Mouse (Mus musculus) kidney, adult 18-20 months (tissue): Measurements from ENCODE around the gene Lrwd1.
"Not testable (repeated sequence)": the region's sequence is repeated elsewhere in the genome, so short reads cannot be mapped to it uniquely, and the experiment has no call there.

Experiments
- DNase-seq: peaks from one replicate; pipeline ENCODE4 v3.0.0; 2021

Lrwd1 gene

GRCm38 (mm10) chr5:136146936-136147335 lies 11.1 kb upstream of the Lrwd1 start:
- no peak for DNase-seq

GRCm38 (mm10) chr5:136144606-136145430 lies 8.9 kb upstream of the Lrwd1 start:
- DNase-seq: no peak

DNA sequence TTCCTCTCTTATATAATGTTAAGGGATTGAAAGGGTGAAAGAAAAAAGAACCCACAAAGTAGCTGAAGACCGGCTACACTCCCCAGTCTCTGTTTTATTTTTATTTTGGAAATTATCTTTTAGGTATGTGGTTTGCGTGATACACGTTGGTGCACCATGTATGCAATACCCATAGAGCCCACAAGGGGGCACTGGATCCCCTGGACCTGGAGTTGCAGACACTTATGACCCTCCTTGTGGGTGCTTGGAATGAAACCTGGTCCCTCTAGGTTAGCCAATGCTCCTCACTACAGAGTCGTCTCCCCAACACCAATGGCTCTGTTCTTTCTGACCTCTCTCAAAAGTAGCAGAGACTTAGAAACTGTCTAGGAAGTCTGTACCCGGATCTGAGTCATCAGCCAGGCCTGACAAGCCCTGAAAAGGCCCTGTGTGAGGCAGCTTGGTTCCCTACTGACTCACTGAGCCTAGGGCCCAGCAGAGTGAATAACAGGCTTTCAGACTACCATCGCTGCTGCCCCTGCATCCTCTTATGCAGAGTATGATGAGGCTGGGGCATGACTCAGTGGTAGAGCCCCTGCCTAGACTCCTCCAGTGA lies 7.4 kb upstream of the Lrwd1 start:
- no peak for DNase-seq

GRCm38 (mm10) chr5:136142746-136143145 lies 6.9 kb upstream of the Lrwd1 start:
- DNase-seq: no peak

- no peak for DNase-seq
Observed at GRCm38 (mm10) chr5:136140057-136140482, 4.2 kb upstream of the Lrwd1 start.

DNA sequence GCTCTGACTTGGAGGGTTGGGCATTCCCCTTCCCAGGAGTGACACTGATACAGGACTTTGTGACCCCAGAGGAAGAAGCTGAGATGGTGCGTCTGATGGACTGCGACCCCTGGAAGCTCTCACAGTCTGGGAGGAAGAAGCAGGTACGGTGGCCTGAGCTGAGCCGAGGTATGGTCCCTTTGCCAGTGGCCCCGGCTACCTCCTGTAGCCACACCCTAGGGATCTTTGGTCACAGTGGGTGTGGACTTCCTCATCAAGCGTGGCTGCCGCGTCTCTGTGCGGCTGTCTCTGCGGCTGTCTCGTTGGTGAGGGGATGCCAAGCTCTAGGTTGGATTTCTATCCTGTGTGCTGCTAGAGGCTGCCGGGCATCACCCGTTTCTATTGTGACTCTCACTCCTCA lies 3.5 kb upstream of the Lrwd1 start:
- DNase-seq: no peak

DNA sequence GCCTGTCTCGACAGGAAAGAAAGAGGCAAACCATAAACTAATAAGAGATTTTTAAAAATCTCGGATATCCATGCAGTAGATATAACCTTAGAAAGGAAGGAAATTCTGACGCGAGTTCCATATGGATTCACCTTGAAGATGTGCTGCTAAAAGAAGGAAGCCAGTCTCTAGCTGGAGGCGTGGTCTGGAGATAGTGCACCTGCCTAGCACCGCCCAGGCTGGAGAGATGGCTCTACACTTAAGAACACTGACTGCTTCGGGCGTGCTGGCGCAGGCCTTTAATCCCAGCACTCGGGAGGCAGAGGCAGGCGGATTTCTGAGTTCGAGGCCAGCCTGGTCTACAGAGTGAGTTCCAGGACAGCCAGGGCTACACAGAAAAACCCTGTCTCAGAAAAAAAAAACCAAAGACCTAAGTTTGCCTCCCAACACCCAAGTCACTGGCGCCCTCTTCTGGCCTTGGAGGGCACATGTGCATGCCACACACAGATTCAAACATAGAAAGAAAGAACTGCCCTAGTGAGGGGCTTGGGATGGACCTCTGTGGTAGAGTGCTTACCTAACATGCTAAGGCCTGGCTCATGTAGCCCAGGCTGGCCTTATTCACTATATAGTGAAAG lies 1.9 kb upstream of the Lrwd1 start:
- peak; percentile 54 for DNase-seq

- no peak for DNase-seq
Observed at GRCm38 (mm10) chr5:136136292-136136990, 567 bp upstream of the Lrwd1 start.

GRCm38 (mm10) chr5:136122165-136122564 lies 13.7 kb downstream of the Lrwd1 start:
- DNase-seq: no peak

- no peak for DNase-seq
Observed at GRCm38 (mm10) chr5:136116784-136117112, 19.1 kb downstream of the Lrwd1 start.

DNA sequence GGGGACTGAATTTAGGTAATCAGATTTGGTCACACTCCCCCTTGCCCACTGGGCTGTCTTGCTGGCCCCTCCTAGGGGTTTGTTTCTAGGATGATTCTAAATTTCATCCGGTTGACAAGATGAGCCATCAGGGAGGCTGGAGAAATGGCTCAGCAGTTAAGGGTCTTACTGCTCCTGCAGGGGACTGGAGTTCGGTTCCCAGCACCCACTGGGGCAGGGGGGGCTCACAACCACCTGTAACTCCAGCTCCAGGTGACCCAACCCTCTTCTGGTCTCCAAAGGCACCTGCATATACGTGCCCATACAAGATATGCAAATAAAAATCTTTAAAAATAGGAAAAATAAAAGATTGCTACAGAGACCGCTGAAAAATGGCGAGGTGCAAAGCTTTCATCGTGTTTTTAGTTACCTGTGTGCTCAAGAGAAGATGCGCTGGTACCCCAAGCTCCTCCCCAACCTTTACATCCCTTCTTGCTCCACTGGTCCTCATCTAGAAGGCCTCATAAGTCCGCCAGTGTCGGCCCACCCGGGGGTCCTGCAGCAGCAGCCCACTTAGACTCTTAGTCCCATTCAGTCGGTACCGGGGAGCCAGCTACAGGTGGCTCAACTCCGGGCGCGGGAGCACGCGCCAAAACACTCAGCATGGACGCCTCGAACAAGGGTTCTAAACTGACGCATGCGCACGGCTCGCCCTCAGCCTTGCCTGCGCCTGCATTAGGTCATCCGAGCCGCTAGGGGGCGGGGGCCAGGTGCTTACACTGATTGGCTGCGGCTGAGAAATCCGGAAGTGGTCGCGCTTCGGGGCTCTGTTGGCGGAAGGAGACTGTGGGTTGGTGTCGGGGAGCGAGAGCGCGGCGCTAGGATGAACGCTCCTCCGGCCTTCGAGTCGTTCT lies 19.7 kb downstream of the Lrwd1 start, which contains the start of gene Polr2j:
Polr2j (plus strand) TSS at position 741 of the 893 bp plus-strand sequence.
- peak; percentile 97 for DNase-seq

GRCm38 (mm10) chr5:136113546-136113945 lies 22.3 kb downstream of the Lrwd1 start:
- not testable (repeated sequence) for DNase-seq

DNA sequence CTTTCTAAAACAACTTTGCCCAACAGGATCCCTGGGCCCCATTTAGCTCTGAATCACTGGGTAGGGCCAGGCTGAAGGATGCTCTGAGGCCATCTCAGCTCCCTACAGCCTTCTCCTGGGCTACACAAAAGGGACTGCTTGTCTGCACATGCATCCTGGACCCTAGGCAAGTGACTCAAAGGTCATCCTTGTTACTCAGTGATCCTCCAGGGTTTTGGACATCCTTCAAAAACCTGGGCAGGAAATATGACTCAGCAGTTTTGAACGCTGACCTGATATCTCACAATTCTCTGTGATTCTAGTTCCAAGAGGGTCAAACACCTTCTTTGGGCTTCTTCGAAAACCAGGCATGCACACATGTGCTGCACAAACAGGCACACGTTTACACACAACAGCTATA lies 26.8 kb downstream of the Lrwd1 start:
- no peak for DNase-seq

DNA sequence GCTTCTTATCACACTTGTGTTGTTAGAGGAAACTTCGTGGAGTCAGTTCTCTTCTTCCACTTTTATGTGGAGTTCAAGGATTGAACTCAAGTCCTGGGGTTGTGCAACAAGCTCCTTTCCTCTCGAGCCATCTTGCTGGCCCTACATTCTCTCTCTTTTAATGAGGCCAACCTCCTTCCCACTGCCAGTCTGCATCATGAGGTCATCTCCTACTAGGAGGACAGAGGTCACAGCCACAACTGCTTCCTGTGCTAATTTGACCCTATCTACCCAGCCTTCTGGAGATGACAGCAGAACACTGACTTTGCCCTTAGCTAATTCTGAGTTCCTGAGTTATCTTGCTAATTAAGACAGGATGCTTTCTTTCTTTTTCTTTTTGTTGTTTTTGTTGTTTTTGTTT lies 27.4 kb downstream of the Lrwd1 start:
- DNase-seq: no peak

- no peak for DNase-seq
Observed at GRCm38 (mm10) chr5:136104511-136104910, 31.4 kb downstream of the Lrwd1 start.

DNA sequence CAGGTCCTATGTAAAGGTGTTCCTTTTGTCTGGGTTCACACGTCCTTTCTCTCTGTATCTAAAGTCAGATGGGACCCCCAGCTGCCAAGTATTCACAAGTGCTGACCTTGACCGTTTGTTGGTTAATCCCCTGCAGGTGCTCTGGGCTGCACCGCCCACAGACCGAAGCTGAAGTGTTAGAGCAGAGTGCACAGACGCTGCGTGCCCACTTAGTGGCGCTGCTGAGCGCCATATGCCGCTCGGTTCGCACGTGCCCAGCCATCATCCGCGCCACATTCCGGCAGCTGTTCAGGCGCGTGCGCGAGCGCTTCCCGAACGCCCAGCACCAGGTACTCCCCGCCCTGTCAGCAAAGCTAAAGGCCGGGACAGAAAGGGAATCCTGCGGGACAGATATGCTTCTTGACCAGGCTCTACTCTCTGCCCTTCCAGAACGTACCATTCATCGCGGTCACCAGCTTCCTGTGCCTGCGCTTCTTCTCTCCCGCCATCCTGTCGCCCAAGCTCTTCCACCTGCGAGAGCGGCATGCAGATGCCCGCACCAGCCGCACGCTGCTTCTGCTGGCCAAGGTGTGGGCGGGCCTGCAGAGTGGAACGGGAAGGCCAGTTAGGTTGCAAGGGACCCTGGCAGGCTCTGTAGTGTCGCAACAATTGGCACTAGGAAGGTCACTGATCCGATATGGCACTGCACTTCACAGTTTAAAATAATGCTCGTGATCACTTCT lies 33.6 kb downstream of the Lrwd1 start:
- peak; percentile 73 for DNase-seq

DNA sequence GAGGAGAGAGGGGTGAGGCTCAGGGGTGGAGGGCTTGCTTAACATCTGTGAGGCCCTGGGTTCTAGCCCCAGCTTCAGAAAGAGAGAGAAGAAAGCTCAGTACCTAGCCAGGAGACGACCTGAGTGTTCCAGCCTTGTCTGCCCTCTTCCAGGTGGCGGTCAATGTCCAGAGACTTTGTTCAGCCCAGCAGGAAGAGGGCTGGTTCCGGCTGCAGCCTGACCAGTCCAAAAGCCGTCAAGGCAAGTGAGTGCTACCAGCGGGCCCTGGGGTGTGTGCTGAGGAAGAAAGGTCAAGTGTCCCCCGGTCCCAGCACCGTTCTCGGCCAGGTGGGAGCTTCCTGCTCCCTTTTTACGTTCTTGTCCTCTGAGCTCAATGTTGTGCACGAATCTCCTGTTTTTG lies 37.3 kb downstream of the Lrwd1 start:
- DNase-seq: peak; percentile 49

DNA sequence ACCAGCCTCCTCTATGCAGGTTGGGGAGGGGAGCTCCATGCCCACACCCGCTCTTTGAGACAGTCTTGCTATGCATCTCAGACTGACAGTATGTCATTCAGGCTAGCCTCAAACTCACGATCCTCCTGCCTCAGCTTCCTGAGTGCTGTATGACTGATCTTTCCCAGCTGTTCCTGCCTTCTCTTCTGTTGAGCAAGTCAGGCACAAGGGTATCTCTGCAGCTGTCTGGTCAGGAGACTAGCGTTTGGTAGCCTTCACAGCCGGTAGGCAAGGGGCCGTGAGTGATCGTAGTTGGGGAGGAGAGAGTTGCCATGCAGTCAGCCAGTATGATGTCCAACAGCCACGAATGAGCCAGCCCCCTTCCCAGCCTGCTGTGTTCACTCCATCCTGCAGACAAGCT lies 40.8 kb downstream of the Lrwd1 start:
- DNase-seq: no peak

GRCm38 (mm10) chr5:136094249-136095010 lies 41.4 kb downstream of the Lrwd1 start:
- no peak for DNase-seq

DNA sequence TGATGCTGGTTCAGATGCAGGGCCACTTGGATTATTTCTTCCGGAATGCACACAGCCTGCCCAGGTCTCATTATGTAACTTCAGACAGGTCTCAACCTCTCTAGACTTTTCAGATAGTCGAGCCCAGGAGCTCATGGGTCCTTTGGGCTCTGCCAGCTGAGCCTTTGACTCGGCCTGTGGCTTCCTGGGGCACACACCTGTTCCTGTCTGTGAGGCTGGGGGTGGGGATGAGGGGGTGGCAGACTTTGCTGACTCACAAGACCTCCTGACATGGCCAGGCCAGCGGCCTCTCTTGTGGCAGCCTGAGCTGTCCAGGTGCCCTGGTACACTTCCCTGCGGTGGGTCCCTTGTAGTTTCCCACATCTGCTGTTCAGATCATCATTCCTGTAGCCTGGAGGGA lies 43.9 kb downstream of the Lrwd1 start:
- DNase-seq: no peak
